In genomic region chr11:9932360-9933265, GRCm38 (mm10) we compare ENCODE assay signal across 23 mouse cellular contexts.
DNase-seq lines count a peak whose midpoint lies in the region; ATAC-seq and TF ChIP-seq lines count a peak whose summit lies in the region.
"Had no signal": no experiment of that assay in that cellular context is flagged by ENCODE, and none has a peak within 500 bp of the region (broad histone marks: within the 10 kb centered on the region; RNA-seq: fewer than 3 reads in every experiment).

No protein-coding gene starts in this region.

- 46% methylated on average over 5 of the region's 5 CpGs for WGBS in lung, embryonic 14.5 days
- WGBS in lung, postnatal 0 days: 51% methylated on average over 5 of the region's 5 CpGs
- WGBS in kidney, embryonic 14.5 days: 72% methylated on average over 5 of the region's 5 CpGs
- WGBS in forebrain, embryonic 15.5 days: 67% methylated on average over 5 of the region's 5 CpGs

- TF ChIP-seq CTCF in lung, embryonic 14.5 days (IDR thresholded peaks at IDR 0.05; ENCODE audit: low read depth): no peak
- no peak for TF ChIP-seq CTCF in lung, postnatal 0 days (IDR thresholded peaks at IDR 0.05)

- no peaks in the 10 kb centered on the region for H3K4me1 ChIP-seq in lung, embryonic 14.5 days (ENCODE audit: insufficient read depth)
- H3K4me1 ChIP-seq in lung, postnatal 0 days (ENCODE audit: insufficient read depth, low read depth, low read length): no peaks in the 10 kb centered on the region
- no peaks in the 10 kb centered on the region for H3K4me1 ChIP-seq in kidney, embryonic 14.5 days (ENCODE audit: control insufficient read depth, insufficient read depth, low read length)
- H3K4me1 ChIP-seq in forebrain, embryonic 15.5 days: no peaks in the 10 kb centered on the region
- H3K4me1 ChIP-seq: embryonic facial prominence, embryonic 12.5 days; embryonic facial prominence, embryonic 15.5 days; heart, embryonic 13.5 days had no signal

- no peaks in the 10 kb centered on the region for H3K9me3 ChIP-seq in lung, embryonic 14.5 days (ENCODE audit: low read depth, low read length)
- no peaks in the 10 kb centered on the region for H3K9me3 ChIP-seq in lung, postnatal 0 days (ENCODE audit: low read length)
- H3K9me3 ChIP-seq in kidney, embryonic 14.5 days (ENCODE audit: control insufficient read depth, low read length): no peaks in the 10 kb centered on the region
- H3K9me3 ChIP-seq in forebrain, embryonic 15.5 days: no peaks in the 10 kb centered on the region
- H3K9me3 ChIP-seq: embryonic facial prominence, embryonic 12.5 days; embryonic facial prominence, embryonic 15.5 days; heart, embryonic 13.5 days had no signal

- peak; percentile 84 for ATAC-seq in lung, embryonic 14.5 days (ENCODE audit: insufficient read depth)
- peak; percentile 86 for ATAC-seq in lung, postnatal 0 days
- ATAC-seq in kidney, embryonic 14.5 days (ENCODE audit: low FRiP score, low TSS enrichment): no peak
- no peak for ATAC-seq in forebrain, embryonic 15.5 days (replicated peaks)
- ATAC-seq: CD4-positive, CD25-positive, alpha-beta regulatory T cell, adult 4 months; forebrain, embryonic 14.5 days; hindbrain, postnatal 0 days had no signal

- no peak overlapping the region for H3K9ac ChIP-seq in lung, embryonic 14.5 days
- H3K9ac ChIP-seq in lung, postnatal 0 days (replicated peaks; ENCODE audit: low read depth): no peak overlapping the region
- no peak overlapping the region for H3K9ac ChIP-seq in kidney, embryonic 14.5 days (ENCODE audit: low read depth, low read length)
- H3K9ac ChIP-seq in forebrain, embryonic 15.5 days (replicated peaks): no peak overlapping the region
- H3K9ac ChIP-seq: embryonic facial prominence, embryonic 12.5 days; embryonic facial prominence, embryonic 15.5 days; heart, embryonic 13.5 days; hindbrain, embryonic 14.5 days had no signal

- TF ChIP-seq EP300 in lung, postnatal 0 days (IDR thresholded peaks at IDR 0.05): peak; percentile 32; the same call in 1 of the 2 replicates

- H3K4me2 ChIP-seq in lung, embryonic 14.5 days: no peak overlapping the region
- H3K4me2 ChIP-seq in lung, postnatal 0 days (replicated peaks; ENCODE audit: low read depth, low read length): no peak overlapping the region
- H3K4me2 ChIP-seq in kidney, embryonic 14.5 days (replicated peaks; ENCODE audit: low read depth, low read length): no peak overlapping the region
- H3K4me2 ChIP-seq in forebrain, embryonic 15.5 days (replicated peaks): no peak overlapping the region
- H3K4me2 ChIP-seq: embryonic facial prominence, embryonic 12.5 days; embryonic facial prominence, embryonic 15.5 days; heart, embryonic 13.5 days; hindbrain, embryonic 14.5 days had no signal

- peak; percentile 4 for DNase-seq in brain, adult 2 months (ENCODE audit: low read depth, low spot score)
- peak; percentile 82 for DNase-seq in lung, embryonic 14.5 days
- DNase-seq in lung, postnatal 0 days (ENCODE audit: low spot score): peak; percentile 88
- peak; percentile 33 for DNase-seq in lung, postnatal 25 days (ENCODE audit: low spot score)
- no peak for DNase-seq in right cerebral cortex, adult 18-20 months
- DNase-seq: adrenal gland, adult 2 months; adrenal gland, postnatal 14 days; cerebellum, adult 11-12 months; cerebellum, adult 9-10 months; cerebellum, postnatal 14 days; gastrocnemius, postnatal 25 days; heart, adult 18-20 months; heart, postnatal 14 days; heart, postnatal 4 days had no signal

- no peaks in the 10 kb centered on the region for H3K36me3 ChIP-seq in lung, embryonic 14.5 days (ENCODE audit: insufficient read depth)
- no peaks in the 10 kb centered on the region for H3K36me3 ChIP-seq in lung, postnatal 0 days (ENCODE audit: insufficient read depth, low read length)
- H3K36me3 ChIP-seq in kidney, embryonic 14.5 days (ENCODE audit: control insufficient read depth, insufficient read depth, low read length): no peaks in the 10 kb centered on the region
- H3K36me3 ChIP-seq in forebrain, embryonic 15.5 days: no peaks in the 10 kb centered on the region
- H3K36me3 ChIP-seq: embryonic facial prominence, embryonic 12.5 days; embryonic facial prominence, embryonic 15.5 days; heart, embryonic 13.5 days had no signal

- no peak overlapping the region for H3K4me3 ChIP-seq in lung, embryonic 14.5 days (ENCODE audit: low read depth, low read length)
- H3K4me3 ChIP-seq in lung, postnatal 0 days (ENCODE audit: low read depth, low read length): no peak overlapping the region
- no peak overlapping the region for H3K4me3 ChIP-seq in kidney, embryonic 14.5 days (ENCODE audit: low read length)
- H3K4me3 ChIP-seq in forebrain, embryonic 15.5 days: no peak overlapping the region
- H3K4me3 ChIP-seq: embryonic facial prominence, embryonic 12.5 days; embryonic facial prominence, embryonic 15.5 days; heart, embryonic 13.5 days had no signal

- peak overlapping the region; percentile 54 for H3K27ac ChIP-seq in lung, embryonic 14.5 days (ENCODE audit: low read depth)
- H3K27ac ChIP-seq in lung, postnatal 0 days (ENCODE audit: low read length): no peak overlapping the region
- H3K27ac ChIP-seq in kidney, embryonic 14.5 days (ENCODE audit: low read depth, low read length): no peak overlapping the region
- H3K27ac ChIP-seq in forebrain, embryonic 15.5 days (replicated peaks): no peak overlapping the region
- H3K27ac ChIP-seq: embryonic facial prominence, embryonic 12.5 days; embryonic facial prominence, embryonic 15.5 days; heart, embryonic 13.5 days; hindbrain, embryonic 14.5 days; hindbrain, postnatal 0 days had no signal

- H3K27me3 ChIP-seq in lung, embryonic 14.5 days (ENCODE audit: insufficient read depth, low read length): no peaks in the 10 kb centered on the region
- H3K27me3 ChIP-seq in lung, postnatal 0 days (replicated peaks; ENCODE audit: insufficient read depth, low read length): no peaks in the 10 kb centered on the region
- no peaks in the 10 kb centered on the region for H3K27me3 ChIP-seq in kidney, embryonic 14.5 days (ENCODE audit: control insufficient read depth, insufficient read depth, low read length)
- H3K27me3 ChIP-seq in forebrain, embryonic 15.5 days: no peaks in the 10 kb centered on the region
- H3K27me3 ChIP-seq: embryonic facial prominence, embryonic 12.5 days; embryonic facial prominence, embryonic 15.5 days; heart, embryonic 13.5 days had no signal

Comparison
In these comparisons a context has a peak if more than half of its experiments do, and no peak if none do; other contexts are left out.
1. ATAC-seq: peak in lung, embryonic 14.5 days (single experiment) and lung, postnatal 0 days (single experiment); none in kidney, embryonic 14.5 days (single experiment) and forebrain, embryonic 15.5 days (single experiment).